Mouse (Mus musculus) cerebellum, adult 11 months (tissue): ENCODE data around the gene Vmn1r124.
"Not testable (repeated sequence)": the region's sequence is repeated elsewhere in the genome, so short reads cannot be mapped to it uniquely, and the experiment has no call there.

Experiments
- DNase-seq: peaks from one replicate; pipeline ENCODE4 v3.0.0; 2022

The Vmn1r124 gene

DNA sequence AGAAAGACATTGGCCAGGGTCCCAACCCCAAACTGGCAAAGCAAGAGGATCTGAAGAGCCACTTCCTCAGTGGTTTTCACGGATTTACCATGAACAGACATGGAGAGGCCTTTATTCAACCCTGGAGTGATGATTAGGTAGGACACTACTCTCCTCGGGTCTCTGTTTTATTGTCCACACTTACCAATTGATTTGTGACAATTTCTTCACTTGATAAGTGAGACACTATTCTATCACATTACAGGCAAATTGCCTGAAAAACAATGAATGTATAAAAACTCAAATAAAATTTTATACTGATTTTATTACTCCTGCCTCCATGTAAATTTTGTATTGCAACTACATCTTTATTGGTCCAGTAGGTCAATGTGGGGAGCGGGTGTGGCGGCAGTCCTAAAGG, at the start of gene Vmn1r124:
Gene Vmn1r124 (minus strand): TSS at position 101 of the 400 bp plus-strand sequence.
- DNase-seq = not testable (repeated sequence)

DNA sequence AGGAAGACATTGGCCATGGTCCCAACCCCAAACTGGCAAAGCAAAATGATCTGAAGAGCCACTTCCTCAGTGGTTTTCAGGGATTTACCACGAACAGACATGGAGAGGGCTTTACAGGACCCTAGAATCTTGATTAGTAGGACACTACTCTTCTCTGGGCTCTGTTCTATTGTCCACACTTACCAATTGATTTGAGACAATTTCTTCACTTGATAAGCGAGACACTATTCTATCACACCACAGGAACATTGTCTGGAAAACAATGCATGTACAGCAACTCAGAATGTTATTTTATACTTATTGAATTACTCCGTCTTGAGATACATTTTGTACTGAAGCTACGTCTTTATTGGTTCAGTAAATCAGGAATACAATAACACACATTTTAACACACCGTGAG, 41.0 kb upstream of the Vmn1r124 start, which contains the start of gene Vmn1r126:
Gene Vmn1r126 (minus strand): TSS at position 101 of the 400 bp plus-strand sequence.
- DNase-seq = not testable (repeated sequence)

DNA sequence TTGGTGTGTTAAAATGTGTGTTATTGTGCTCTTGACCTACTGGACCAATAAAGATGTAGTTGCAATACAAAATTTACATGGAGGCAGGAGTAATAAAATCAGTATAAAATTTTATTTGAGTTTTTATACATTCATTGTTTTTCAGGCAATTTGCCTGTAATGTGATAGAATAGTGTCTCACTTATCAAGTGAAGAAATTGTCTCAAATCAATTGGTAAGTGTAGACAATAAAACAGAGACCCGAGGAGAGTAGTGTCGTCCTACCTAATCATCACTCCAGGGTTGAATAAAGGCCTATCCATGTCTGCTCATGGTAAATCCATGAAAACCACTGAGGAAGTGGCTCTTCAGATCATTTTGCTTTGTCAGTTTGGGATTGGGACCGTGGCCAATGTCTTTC, 11.5 kb upstream of the Vmn1r124 start, which contains the start of gene Vmn1r125:
Gene Vmn1r125 (plus strand): TSS at position 301 of the 400 bp plus-strand sequence.
- DNase-seq = not testable (repeated sequence)
